Mouse (Mus musculus): Measurements from ENCODE around the gene Mup22. TPM values are rescaled to one million over a fixed set of nuclear protein-coding genes. Genes with fewer than 3 reads are reported as not detected.
"Not testable (repeated sequence)": the region's sequence is repeated elsewhere in the genome, so short reads cannot be mapped to it uniquely, and the experiment has no call there.

Gene Mup22
- not detected for total RNA-seq (2021)
- long read RNA-seq, result 0 reads

GRCm38 (mm10) chr4:60821363-60821762 lies at the start of gene Mup22:
Mup22 (minus strand) TSS chr4:60821463.
- DNase-seq (ENCODE audit: low spot score in 2 of 2), result not testable (repeated sequence)

GRCm38 (mm10) chr4:60840889-60841288 lies 19.6 kb upstream of the Mup22 start:
- DNase-seq (ENCODE audit: low spot score in 2 of 2), result not testable (repeated sequence)

Other genes starting within 250 kb of the Mup22 start
- gene Mup10, start 239.3 kb downstream of the Mup22 start, total RNA-seq (2021), result not detected
- gene Mup11, start 159.1 kb downstream of the Mup22 start, total RNA-seq (2021), result not detected
- gene Mup12, start 80.1 kb downstream of the Mup22 start, total RNA-seq (2021), result not detected

All from layer of hippocampus, postnatal 10 days (tissue).